Mouse (Mus musculus) 3T3-L1 (cell line): ENCODE measurements around the gene Gak.
A peak's percentile ranks its signal among the peaks of the same experiment; 100 is the strongest.

Source experiments
- DNase-seq: peaks from one replicate; pipeline ENCODE4 v3.0.0-alpha.2; 2015; ENCODE audit warnings: low read depth, low spot score

Gak gene

DNA sequence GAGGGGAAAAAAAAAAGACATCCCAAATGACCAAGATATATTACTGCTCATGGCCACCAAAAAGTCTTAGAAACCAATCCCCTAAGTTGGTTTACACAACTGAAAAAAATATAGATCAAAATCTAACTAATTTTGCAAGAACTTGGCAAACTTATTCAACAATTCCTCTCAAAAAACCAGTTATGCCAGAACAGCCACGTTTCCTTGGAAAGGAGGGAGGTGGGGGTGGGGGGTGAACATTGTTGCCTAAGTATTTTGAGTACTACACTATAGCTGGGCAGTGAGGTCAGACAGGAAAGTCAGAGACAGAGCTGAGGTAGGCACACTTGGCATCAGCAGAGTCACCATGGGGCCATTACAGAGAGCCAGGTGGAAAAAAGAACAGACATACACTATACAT is 29.6 kb downstream of the Gak start:
- no peak for DNase-seq

DNA sequence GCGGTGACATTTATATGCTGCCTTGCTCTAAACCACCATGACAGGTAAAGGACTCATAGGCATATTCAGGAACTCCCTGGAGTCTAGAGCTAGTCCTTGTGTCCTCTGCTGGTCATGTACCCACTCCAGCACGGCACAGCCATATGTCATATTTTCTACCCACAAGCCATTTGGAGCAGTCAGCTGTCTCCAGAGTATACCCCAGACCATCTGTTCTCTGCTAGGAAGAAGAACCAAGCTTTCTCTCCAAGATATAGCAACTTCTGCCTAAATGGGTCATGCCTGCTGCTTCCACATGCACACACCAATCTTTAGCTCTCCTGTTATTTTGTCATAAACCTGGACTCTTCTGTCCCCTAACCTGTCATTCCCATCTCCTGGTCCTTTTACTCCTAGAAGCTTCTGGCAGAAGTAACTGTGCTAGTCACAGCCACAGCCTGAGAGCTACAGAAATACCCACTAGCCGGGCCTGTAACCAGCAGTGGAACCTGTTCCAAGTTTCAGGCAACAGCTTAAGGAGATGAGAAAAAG is 48.1 kb downstream of the Gak start:
- no peak for DNase-seq

DNA sequence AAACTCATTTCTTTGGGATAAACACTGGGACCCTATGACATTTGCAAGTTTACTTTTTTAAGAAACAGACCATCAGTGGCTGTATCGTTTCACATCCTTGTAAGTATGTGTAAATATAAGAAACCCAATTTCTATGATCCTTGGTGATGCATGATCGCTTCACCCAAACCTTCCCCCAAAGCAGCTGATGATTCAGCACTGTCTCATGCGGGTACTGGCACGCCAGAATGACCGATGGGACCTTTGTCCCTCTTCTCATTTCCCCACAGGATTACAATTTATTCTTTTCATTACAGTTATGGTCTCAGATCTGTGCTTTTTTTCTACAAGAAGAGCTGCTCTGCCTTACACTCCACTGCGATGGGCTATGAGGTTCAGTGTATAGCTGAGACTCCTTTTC is 56.5 kb downstream of the Gak start:
- DNase-seq, result peak; percentile 71

DNA sequence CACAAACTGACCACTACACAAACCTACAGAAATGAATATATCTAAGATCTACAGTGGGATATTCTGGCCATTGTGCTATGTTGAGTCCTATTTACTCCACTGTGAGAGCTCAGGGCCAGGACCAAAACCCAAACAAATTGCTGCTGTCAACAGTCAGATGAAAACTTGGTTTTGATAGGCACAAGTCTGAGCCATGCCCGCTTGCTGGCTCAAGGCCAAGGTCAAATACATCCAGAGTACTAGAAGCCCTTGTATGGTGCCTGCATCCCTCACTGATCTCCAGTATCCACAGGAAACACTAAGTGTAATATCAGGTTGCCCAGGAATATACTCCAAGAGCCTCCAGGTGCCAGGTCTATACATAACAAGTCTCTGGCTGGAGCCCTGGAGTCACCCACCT is 58.6 kb downstream of the Gak start:
- no peak for DNase-seq

DNA sequence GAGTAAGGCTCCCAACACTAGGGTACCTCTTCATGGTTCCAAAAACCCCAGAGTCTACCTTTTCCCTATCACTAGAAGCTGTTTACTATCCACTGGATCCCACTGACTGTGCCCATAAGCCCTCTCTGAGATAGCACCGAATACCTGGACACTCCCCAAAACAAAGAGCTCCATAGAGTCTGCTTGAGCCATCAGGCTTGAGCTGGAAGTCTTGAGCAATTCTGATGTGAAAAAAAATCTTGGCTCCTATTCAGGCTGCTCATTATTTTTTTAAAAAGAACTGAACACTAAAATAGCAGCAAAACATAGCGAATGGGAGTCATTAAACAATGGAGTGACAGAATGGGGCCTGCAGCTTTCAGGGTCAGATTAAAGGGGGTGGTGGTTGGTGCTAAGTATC is 62.5 kb downstream of the Gak start:
- peak; percentile 46 for DNase-seq

DNA sequence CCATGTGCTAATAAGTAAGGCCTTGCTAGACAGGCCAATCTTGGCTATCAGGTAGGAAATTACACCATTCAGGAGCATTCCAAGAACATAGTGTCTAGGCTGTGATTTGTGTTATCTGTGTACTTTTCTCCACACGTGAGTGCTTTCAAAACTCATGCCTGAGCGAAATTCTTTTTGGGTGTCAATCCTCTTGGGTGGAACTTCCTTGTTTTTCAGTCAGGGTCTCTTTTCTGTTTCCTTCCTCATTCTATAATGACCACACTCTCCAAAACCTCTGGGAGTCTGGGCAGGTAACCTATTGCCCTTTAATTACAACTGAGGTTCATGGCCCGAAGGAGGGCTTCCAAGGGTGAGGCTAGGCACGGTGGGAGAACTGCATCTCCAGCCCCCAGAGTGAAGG is 63.0 kb downstream of the Gak start:
- DNase-seq, result no peak

DNA sequence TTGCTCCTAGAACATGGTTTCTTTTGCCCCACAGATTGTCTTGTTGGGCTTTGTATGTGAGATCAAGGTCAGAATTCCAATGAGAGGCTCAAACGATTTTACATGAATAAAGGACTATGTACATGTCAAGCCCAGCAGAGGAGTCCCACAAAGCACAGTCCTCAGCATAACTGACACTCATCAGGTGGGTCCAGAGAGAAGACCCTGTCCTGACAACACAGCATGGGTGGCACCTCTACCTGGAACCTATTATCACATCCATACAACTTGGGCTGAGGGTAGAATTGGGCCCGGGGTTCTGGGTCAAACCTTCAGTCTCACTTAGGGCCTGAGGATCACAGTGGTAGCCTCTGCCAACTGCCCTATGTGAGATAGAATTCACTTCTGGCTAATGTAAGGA is 64.2 kb downstream of the Gak start:
- no peak for DNase-seq

DNA sequence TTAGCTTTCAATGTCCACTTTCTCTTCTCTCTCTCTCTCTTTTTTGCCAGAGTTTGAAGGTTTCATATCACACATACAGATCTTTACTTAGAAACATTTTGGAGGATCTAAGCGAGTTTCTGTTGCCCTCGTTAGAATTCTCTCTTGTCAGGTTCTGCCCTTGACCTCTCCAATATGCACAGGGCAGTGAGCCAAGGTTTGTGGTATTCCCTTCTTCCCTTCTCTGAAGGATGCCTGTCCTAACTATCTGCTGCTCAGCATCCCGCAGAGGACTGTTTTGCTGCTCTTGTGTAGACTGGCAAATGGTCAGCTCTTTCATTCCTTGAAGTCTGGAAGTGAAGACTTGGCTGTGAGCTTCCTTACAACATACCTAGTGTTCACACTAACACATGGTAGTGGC is 65.2 kb downstream of the Gak start:
- DNase-seq, result peak; percentile 36

DNA sequence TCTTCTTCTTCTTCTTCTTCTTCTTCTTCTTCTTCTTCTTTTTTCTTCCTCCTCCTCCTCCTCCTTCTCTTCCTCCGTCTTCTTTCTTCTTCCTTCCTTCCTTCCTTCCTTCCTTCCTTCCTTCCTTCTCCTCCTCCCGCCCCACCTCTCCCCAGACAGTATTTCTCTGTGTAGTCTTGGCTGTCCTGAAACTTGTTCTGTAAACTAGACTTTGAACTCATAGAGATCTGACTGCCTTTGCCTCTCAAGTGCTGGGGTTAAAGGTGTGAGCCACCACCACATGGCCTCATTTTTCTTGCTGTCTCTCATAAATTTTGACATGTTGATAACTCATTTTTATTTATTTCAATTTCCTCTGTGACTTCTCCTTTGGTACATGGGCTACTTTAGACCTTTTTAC is 67.1 kb downstream of the Gak start:
- DNase-seq, result no peak

DNA sequence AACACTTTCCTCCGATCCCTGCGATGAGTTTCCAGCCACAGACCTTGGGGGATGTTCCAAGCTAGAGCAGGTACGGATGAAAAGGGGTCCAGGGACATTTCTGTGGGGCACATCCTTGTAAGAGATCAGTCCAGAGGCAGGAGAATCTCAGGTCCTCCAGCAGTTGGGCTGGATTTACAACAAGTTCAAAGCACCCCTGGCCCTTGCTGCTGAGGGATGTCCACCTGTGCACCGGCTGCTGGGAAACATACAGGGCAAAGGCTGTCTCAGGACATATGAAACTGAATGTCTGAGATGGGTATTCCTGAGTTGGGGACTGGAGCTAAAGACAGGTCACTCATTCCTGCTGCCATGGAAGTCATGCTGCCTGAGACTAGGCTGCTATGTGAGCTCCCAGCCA is 72.6 kb downstream of the Gak start:
- DNase-seq, result no peak

DNA sequence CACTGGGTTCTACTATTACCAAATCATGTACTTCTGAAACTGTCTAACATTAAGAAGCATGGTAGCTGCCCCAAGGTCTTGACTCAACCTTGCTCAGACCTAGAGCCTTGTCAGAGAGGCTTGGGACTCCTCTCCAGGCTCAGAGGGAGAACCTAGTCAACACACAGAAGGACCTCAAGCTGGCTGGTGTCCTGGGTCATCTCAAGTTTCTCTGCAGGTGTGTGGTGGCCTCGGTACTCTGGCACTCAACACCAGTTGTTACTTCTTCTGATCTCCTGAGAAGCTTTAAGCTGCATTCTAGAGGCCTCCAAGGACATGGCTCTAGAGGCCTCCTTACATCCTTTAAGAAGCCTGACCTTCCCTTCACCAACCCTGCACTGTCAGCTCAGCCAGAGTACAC is 75.5 kb downstream of the Gak start:
- no peak for DNase-seq

DNA sequence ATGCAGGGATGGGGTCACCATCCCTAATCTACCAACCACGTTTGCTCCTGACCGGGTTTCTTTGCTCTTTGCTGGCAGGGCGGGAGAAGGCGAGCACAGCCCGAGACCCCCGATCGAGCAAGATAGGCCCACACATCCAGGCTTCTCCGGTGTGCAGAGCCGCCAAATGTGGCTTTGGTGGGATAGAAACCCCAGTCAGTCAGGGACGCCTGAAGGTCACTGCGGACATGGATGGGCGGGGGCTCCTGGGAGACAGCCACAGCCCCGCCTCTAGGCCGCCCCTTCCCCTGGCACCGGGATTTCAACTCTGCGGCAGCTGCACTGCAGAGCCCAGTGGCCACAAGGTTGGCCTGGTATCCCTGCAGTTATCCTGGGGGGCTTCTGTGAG is 79.4 kb downstream of the Gak start:
- DNase-seq, result no peak

DNA sequence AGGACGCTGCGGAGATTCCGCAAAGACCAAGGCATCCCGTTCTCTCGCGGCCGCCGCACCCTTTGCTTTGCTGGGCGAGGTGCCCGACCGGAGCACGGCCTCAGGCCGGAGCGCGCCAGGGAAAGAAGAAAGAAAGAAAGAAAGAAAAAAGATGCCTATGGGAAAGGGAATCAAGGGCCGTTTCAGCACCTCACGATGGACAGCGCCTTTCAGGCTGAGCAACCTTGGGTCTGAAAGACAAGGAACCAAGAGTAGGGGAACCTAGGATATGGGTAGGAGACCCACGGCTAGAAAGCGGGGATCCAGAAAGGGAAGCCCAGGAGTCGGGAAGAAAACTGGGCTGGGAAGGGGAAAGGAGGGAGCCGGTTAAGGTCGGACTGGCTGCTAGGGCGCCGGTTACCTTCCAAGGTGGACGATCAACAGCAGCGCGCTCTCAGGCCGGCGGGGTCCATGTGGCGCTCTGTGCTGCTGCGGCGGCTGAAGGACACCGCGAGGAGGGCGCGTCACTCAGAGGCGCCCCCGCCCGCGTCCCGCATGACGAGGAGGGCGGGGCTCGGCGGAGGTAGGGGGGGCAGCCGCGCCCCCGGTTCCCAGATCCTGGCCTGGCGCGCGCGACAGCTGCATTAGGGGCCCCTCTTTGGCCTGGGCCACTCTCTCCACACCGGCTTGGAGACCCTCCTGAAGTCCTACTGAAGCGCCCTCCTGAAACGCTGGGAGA is 79.9 kb downstream of the Gak start, which contains the start of gene Cplx1:
Cplx1 (minus strand) TSS at position 536 of the 718 bp plus-strand sequence.
- DNase-seq, result peak; percentile 60

DNA sequence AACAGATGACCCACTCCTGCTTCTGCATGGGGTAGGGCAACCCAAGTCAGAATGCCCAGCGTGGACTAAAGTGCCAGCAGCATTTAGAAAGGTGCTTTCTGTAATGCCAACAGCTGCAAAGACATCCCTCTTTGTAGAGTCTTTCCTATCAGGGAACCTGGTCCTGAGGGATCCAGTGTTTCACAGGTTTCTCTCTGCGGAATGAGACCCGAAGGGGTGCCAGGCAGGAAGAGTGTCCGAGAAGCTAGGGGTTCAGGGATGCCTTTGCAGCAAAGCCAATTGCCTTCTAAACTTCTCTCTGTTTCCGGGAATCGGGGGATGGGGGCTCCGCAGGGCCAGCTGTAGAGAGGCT is 80.4 kb downstream of the Gak start:
- DNase-seq, result no peak

DNA sequence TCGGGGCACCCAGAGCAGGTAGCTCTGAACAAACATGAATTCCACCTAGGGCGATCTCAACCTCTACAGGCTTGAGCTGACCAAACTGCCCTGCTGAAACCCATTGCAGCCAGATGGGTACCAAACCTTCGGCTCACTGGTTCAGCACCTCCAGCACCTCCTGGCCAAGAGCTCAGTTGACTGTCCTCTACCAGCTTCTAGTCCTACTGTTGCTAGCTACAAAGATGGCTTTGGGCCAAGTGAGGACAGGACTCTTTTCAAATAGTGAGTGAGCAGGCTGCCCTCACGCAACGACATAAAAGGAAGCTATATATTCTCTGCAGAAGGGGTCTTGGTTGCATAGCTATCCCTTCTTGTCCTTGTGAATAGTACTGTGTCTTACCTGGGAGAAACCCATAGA is 81.9 kb downstream of the Gak start:
- no peak for DNase-seq

DNA sequence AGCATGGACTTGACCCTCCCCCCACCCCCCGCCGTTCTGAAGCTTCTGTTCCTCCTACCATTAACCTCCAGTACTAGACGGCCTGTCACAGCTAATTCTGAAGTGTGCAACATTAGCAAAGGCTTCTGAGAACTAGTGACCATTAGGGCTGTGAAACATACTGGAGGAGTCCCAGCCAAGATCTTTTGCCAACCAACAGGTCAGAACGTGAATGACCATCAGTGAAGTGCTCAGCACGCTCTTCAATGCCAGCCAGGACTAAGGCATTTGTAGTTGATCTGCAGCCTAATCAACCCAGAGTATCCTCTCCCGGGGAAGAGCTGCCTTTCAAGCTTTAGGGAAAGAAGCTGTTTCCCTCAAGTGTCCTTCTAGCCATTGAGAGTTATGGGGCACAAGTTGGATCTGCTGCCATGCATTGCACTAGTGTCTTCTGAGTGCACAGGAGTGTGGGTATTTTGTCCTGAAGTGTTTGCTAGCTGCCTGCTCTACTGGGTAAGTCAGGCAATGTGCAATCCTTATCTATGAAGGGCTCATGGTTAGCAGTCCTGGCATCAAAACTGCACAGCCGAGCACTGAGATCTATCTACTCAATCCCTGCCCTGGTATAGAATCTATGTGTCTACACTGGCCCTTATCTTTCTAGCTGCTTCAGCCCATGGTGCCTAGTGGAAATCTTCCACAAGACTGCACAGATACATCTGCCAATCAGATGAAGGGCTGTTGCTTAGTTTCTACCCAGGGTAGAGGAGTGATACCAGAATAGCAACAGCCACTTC is 85.9 kb downstream of the Gak start:
- DNase-seq, result no peak

DNA sequence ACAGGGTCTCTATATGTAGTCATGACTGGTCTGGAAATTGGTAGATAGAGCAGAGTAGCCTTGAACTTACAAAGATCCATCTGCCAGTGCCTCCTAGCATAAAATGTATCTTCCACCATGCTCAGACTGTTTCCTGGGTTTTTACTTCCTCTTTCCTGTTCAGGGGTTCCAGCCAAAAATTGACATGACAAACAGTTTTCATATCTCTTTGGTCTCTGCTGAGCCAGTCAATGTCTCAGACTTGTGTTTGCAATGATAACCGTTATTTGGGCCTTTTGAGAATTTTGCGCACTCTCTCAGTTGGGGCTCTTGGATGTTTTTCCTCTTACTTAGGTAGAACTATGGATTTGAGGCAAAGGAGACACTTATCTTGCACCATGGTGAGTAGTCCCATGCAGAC is 95.4 kb downstream of the Gak start:
- no peak for DNase-seq

DNA sequence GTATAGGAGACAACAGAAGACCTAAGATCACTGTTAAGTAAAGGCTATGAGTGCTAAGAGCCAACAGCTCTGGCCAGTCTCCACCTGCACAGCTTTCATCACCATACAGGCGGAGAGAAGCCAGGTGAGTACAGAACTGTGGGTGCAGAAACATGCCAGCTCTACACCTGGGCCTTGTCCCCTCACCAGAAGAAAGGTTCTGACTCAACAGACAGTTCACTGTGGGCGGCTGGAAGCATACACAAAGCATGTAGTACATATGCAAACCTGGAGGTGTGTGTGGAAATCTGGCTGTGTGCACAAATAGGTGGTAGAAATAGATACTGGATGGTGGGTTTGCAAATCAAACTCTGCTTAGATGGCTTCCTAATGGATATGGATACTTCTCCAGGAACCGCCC is 107.0 kb downstream of the Gak start:
- DNase-seq, result no peak

DNA sequence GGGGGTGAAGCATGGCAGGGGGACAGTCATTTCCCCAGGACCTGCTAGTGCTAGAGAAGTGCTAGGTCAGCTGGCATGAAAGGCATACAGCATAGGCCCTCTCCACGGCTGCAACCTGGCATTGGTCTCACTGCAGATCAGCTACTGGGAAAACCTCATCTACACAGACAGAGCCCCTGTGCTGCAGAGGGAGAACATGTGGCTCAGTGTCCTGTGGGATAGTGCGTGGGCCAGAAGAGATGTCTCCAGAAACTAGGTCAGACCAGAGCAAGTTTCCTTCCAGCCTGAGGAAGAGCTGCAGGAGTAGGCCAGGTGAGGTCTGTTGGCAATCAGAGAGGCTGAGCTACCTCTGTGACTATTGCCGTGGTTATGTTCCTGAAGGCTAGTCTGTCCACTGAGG is 107.7 kb downstream of the Gak start:
- DNase-seq, result no peak

DNA sequence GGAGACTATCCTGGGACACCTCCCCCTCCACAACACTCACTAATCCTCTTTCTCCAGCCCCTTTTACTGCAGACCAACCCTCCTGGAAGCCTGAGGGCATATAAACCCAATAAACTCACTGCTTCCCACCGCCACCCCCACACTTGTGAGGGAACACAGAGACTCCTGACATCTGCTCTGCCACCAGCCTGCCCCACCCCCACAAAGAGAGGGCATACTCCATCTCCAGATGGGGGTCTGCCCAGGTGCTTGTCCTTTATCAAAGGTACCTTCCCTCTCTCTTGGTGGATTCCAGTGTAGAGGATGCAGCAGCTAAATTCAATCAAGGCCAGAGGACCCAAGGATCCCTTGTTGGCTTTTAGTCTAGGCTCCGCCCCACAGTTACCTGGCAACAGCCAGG is 108.5 kb downstream of the Gak start:
- no peak for DNase-seq

DNA sequence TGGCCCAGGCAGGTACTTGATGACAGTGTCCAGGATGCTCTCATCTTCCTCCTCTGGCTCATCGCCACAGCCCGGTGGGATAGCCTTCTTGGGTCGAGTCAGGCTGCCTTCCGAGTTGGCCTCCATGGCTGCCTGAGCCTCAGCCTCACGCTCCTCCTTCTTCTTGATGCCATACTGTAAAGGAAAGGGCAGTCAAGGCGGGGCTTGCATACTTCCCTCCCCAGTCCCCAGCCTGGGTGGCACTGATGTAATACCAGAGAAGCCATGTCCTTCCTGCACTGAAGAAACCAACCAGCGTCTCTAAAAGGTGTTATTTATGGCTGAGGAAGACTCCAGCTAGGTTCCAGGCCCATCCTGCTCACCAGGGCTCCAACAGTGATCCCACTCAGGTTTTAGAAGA is 109.4 kb downstream of the Gak start:
- no peak for DNase-seq
